Mouse (Mus musculus): ENCODE data around the gene Fthl17e.
"Not testable (repeated sequence)": the region's sequence is repeated elsewhere in the genome, so short reads cannot be mapped to it uniquely, and the experiment has no call there.

Gene Fthl17e

DNA sequence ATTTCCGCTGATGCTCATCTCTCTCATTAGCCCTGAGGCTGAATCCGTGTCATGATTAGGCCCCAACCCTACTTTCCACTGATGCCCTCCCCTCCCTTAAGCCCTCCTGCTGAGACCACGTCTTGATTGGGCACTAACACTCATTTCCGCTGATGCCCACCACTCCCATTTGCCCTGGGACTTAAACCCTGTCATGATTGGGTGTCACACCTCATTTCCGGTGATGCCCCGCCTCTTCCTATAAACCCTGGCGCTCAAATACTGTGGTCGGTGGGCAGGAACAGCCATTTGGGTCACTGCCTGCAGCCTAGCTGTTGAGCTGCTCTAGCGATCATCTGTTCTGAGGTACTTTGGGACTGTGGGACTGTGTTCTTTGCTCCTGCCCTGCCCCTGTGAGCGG lies at the start of gene Fthl17e:
Gene Fthl17e, plus strand, starts transcription at position 301 of the 400 bp plus-strand sequence.
- not testable (repeated sequence) for DNase-seq (ENCODE audit: low spot score)

DNA sequence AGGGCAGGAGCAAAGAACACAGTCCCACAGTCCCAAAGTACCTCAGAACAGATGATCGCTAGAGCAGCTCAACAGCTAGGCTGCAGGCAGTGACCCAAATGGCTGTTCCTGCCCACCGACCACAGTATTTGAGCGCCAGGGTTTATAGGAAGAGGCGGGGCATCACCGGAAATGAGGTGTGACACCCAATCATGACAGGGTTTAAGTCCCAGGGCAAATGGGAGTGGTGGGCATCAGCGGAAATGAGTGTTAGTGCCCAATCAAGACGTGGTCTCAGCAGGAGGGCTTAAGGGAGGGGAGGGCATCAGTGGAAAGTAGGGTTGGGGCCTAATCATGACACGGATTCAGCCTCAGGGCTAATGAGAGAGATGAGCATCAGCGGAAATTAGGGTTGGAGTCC lies 46.6 kb upstream of the Fthl17e start, which contains the start of gene Fthl17d:
Gene Fthl17d, minus strand, starts transcription at position 101 of the 400 bp plus-strand sequence.
- DNase-seq (ENCODE audit: low spot score) = not testable (repeated sequence)

DNA sequence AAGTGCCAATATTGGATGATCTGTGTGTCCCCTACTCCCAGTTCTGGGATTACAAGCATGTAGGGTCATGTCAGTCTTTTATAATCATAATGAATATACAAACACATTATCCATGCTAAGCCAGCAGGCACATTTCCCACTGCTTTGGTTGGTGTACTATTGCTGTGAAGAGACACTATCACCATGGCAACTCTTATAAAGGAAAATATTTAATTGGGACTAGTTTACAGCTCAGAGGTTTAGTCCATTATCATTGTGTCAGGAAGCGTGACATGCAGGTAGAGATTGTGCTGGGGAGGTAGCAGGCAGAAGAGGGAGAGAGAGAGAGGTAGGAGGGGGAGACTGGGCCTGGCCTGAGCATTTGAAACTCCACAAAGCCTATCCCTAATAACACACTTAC lies 17.2 kb upstream of the Fthl17e start:
- DNase-seq (ENCODE audit: low spot score) = no peak

DNA sequence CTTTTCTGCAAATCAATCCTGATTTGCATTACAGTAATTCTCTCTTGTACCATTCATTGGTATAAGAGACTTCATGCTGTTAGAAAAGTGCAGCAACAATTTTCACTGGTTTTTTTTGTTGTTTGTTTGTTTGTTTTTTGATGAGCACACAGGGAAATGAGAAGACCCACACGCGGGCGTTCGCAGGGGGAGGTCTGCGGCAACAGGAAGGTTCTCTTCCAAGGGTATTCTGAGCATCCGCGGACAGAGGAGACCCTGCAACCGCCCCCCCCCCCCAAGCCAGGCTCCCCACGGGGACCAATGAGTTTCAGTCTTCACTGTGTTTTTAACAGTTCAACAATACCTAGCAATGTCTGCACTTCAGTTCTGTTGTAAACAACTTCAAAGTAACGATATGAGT lies 13.8 kb upstream of the Fthl17e start:
- DNase-seq (ENCODE audit: low spot score) = no peak

DNA sequence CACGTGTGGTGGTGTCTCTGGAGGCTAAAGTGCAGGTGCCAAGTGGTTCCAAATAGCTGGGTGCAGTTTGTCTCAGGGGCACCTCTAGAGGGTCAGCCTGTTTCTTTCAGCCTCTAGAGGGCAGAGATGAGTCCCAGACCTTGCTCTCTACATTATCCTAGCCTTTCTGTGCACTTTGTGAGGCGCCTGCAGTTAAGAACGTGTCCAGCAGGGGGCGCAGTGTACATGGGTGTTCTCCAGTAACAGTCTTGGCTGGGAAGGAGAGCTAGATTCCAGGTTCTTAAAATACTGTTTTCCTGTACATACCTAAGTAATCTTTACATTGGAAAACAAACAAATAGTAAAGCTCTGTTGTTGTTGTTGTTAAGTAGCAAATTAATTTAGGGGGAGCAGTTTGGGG lies 8.3 kb downstream of the Fthl17e start:
- not testable (repeated sequence) for DNase-seq (ENCODE audit: low spot score)

DNA sequence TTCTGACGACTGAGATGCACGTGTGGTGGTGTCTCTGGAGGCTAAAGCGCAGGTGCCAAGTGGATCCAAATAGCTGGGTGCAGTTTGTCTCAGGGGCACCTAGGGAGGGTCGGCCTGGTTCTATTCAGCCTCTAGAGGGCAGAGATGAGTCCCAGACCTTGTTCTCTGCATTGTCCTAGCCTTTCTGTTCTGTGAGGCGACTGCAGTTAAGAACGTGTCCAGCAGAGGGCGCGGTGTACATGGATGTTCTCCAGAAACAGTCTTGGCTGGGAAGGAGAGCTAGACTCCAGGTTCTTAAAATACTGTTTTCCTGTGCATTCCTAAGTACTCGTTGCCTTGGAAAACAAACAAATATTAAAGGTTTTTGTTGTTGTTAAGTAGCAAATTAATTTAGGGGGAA lies 27.7 kb downstream of the Fthl17e start:
- DNase-seq (ENCODE audit: low spot score) = not testable (repeated sequence)

DNA sequence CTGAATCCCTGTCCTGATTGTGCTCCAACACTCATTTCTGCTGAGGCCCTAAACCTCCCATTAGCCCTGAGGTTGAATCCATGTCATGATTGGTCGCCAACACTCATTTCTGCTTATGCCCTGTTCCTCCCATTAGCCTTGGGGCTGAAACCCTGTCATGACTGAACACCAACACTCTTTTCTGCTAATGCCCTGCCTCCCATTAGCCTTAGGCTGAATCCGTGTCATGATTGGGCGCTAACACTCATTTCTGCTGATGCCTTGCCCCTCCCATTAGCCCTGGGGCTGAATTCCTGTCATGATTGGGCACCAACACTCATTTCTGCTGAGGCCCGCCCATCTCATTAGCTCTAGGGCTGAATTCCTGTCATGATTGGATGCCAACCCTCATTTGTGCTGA lies 28.8 kb downstream of the Fthl17e start:
- DNase-seq (ENCODE audit: low spot score) = no peak

DNA sequence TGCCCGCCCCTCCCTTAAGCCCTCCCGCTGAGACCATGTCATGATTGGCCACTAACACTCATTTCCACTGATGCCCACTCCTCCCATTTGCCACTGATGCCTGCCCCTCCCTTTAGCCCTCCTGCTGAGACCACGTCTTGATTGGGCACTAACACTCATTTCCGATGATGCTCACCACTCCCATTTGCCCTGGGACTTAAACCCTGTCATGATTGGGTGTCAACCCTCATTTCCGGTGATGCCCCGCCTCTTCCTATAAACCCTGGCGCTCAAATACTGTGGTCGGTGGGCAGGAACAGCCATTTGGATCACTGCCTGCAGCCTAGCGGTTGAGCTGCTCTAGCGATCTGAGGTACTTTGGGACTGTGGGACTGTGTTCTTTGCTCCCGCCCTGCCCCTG lies 29.4 kb downstream of the Fthl17e start, which contains the start of gene Fthl17f:
Gene Fthl17f, plus strand, starts transcription at position 301 of the 400 bp plus-strand sequence.
- not testable (repeated sequence) for DNase-seq (ENCODE audit: low spot score)

DNA sequence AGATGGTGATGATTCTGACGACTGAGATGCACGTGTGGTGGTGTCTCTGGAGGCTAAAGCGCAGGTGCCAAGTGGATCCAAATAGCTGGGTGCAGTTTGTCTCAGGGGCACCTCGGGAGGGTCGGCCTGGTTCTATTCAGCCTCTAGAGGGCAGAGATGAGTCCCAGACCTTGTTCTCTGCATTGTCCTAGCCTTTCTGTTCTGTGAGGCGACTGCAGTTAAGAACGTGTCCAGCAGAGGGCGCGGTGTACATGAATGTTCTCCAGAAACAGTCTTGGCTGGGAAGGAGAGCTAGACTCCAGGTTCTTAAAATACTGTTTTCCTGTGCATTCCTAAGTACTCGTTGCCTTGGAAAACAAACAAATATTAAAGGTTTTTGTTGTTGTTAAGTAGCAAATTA lies 44.4 kb downstream of the Fthl17e start:
- peak; percentile 20 for DNase-seq (ENCODE audit: low spot score)
